ENCODE assay signal across 24 mouse cellular contexts in the genomic region with DNA sequence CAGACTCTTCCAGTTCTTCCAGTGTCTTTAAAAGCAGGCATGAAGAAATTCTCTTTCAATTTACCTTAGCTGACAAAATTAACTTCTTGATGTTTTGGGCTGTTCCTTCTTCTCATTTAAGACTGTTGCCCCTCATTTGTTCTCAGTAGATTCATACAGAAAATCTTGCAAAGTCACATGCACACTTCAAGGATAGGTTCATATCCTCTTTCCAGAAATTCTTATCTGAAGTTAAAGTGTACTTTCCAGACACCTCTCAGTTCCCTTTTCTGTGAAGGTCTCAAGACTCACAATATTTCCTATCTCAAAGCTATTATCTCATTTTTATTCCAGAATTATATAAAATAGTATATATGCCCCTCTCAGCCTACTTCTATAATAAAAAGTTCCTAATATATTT.
"Had no signal": no experiment of that assay in that cellular context is flagged by ENCODE, and none has a peak within 500 bp of the region (broad histone marks: within the 10 kb centered on the region; RNA-seq: fewer than 3 reads in every experiment).

No protein-coding gene starts in this region.

- H3K27ac ChIP-seq: embryonic facial prominence, embryonic 10.5 days; embryonic facial prominence, embryonic 12.5 days; embryonic facial prominence, embryonic 13.5 days; embryonic facial prominence, embryonic 15.5 days; forebrain, embryonic 10.5 days; forebrain, embryonic 12.5 days; forebrain, embryonic 13.5 days; forebrain, embryonic 15.5 days; gastrocnemius, adult 2 months; heart, adult 2 months; heart, embryonic 10.5 days had no signal

- H3K4me2 ChIP-seq: embryonic facial prominence, embryonic 12.5 days; embryonic facial prominence, embryonic 13.5 days; embryonic facial prominence, embryonic 15.5 days; forebrain, embryonic 12.5 days; forebrain, embryonic 13.5 days; forebrain, embryonic 15.5 days; heart, embryonic 11.5 days had no signal

- H3K36me3 ChIP-seq: embryonic facial prominence, embryonic 10.5 days; embryonic facial prominence, embryonic 12.5 days; embryonic facial prominence, embryonic 13.5 days; embryonic facial prominence, embryonic 15.5 days; forebrain, embryonic 10.5 days; forebrain, embryonic 12.5 days; forebrain, embryonic 15.5 days; heart, embryonic 10.5 days had no signal

- H3K4me3 ChIP-seq: embryonic facial prominence, embryonic 10.5 days; embryonic facial prominence, embryonic 12.5 days; embryonic facial prominence, embryonic 13.5 days; embryonic facial prominence, embryonic 15.5 days; erythroblast, embryonic 14.5 days; forebrain, embryonic 10.5 days; forebrain, embryonic 12.5 days; forebrain, embryonic 13.5 days; forebrain, embryonic 15.5 days; gastrocnemius, adult 2 months; heart, adult 2 months; heart, embryonic 10.5 days had no signal

- DNase-seq: cerebellum, postnatal 10 days; cerebellum, postnatal 14 days; cerebellum, postnatal 25 days; cerebellum, postnatal 36 days; embryo, embryonic 11 days; gastrocnemius, adult 2 months; gastrocnemius, postnatal 14 days; gastrocnemius, postnatal 25 days; gastrocnemius, postnatal 36 days; heart, adult 11 months; heart, adult 18-20 months; heart, adult 2 months had no signal

- H3K9me3 ChIP-seq: embryonic facial prominence, embryonic 10.5 days; embryonic facial prominence, embryonic 12.5 days; embryonic facial prominence, embryonic 13.5 days; embryonic facial prominence, embryonic 15.5 days; forebrain, embryonic 10.5 days; forebrain, embryonic 12.5 days; forebrain, embryonic 13.5 days; forebrain, embryonic 15.5 days; heart, embryonic 10.5 days had no signal

- H3K27me3 ChIP-seq: embryonic facial prominence, embryonic 12.5 days; embryonic facial prominence, embryonic 13.5 days; embryonic facial prominence, embryonic 15.5 days; forebrain, embryonic 12.5 days; forebrain, embryonic 13.5 days; forebrain, embryonic 15.5 days had no signal

- H3K4me1 ChIP-seq: embryonic facial prominence, embryonic 10.5 days; embryonic facial prominence, embryonic 12.5 days; embryonic facial prominence, embryonic 13.5 days; embryonic facial prominence, embryonic 15.5 days; forebrain, embryonic 10.5 days; forebrain, embryonic 12.5 days; forebrain, embryonic 13.5 days; forebrain, embryonic 15.5 days; heart, embryonic 10.5 days had no signal

- H3K9ac ChIP-seq: embryonic facial prominence, embryonic 12.5 days; embryonic facial prominence, embryonic 13.5 days; embryonic facial prominence, embryonic 15.5 days; forebrain, embryonic 12.5 days; forebrain, embryonic 13.5 days; forebrain, embryonic 15.5 days; forebrain, postnatal 0 days had no signal
